ENCODE assay signal across 8 mouse cellular contexts in genomic region chr1:186703256-186703979, GRCm38 (mm10). TPM values are rescaled to one million over a fixed set of nuclear protein-coding genes. Genes with fewer than 3 reads are reported as not detected.
DNase-seq lines count a peak whose midpoint lies in the region; ATAC-seq and TF ChIP-seq lines count a peak whose summit lies in the region.

No protein-coding gene starts in this region.

- peak overlapping the region; percentile 90 for H3K4me2 ChIP-seq in heart, embryonic 15.5 days
- H3K4me2 ChIP-seq in liver, embryonic 16.5 days (ENCODE audit: low read depth, low read length) = peak overlapping the region; percentile 69
- peak overlapping the region; percentile 82 for H3K4me2 ChIP-seq in stomach, embryonic 14.5 days (replicated peaks; ENCODE audit: low read depth, low read length)

- no peaks in the 10 kb centered on the region for H3K36me3 ChIP-seq in heart, embryonic 15.5 days
- H3K36me3 ChIP-seq in liver, embryonic 16.5 days (ENCODE audit: control insufficient read depth, insufficient read depth) = no peaks in the 10 kb centered on the region
- no peaks in the 10 kb centered on the region for H3K36me3 ChIP-seq in stomach, embryonic 14.5 days (ENCODE audit: control insufficient read depth, insufficient read depth, low read length)

- H3K4me1 ChIP-seq in heart, embryonic 15.5 days (replicated peaks) = peaks cover 23% of the 10 kb centered on the region
- H3K4me1 ChIP-seq in liver, embryonic 16.5 days (ENCODE audit: control insufficient read depth, low read depth, low read length) = no peaks in the 10 kb centered on the region; the same call in none of the 2 replicates
- H3K4me1 ChIP-seq in stomach, embryonic 14.5 days (ENCODE audit: control insufficient read depth, insufficient read depth, low read length) = peaks cover 11% of the 10 kb centered on the region; the same call in 1 of the 2 replicates

- H3K4me3 ChIP-seq in heart, embryonic 15.5 days = peak overlapping the region; percentile 77
- peak overlapping the region; percentile 55 for H3K4me3 ChIP-seq in liver, embryonic 16.5 days (ENCODE audit: low read depth, low read length)
- H3K4me3 ChIP-seq in stomach, embryonic 14.5 days (ENCODE audit: low read depth, low read length) = peak overlapping the region; percentile 59

- no peak for TF ChIP-seq CTCF in brain, embryonic 14.5 days (IDR thresholded peaks at IDR 0.05; ENCODE audit: borderline replicate concordance, extremely low read depth, insufficient read depth, insufficient read length)

- TF ChIP-seq POLR2A in brain, embryonic 14.5 days (IDR thresholded peaks at IDR 0.05; ENCODE audit: borderline replicate concordance, extremely low read depth, insufficient read depth, insufficient read length, poor library complexity, severe bottlenecking) = no peak

- no peaks in the 10 kb centered on the region for H3K9me3 ChIP-seq in heart, embryonic 15.5 days (replicated peaks)
- H3K9me3 ChIP-seq in liver, embryonic 16.5 days (replicated peaks; ENCODE audit: control insufficient read depth, low read length) = no peaks in the 10 kb centered on the region
- H3K9me3 ChIP-seq in stomach, embryonic 14.5 days (ENCODE audit: control insufficient read depth, low read depth, low read length) = no peaks in the 10 kb centered on the region

- H3K9ac ChIP-seq in heart, embryonic 15.5 days = peak overlapping the region; percentile 84
- no peak overlapping the region for H3K9ac ChIP-seq in liver, embryonic 16.5 days (ENCODE audit: low read depth, low read length)
- peak overlapping the region; percentile 60; the same call in 1 of the 2 replicates for H3K9ac ChIP-seq in stomach, embryonic 14.5 days (replicated peaks; ENCODE audit: low read depth, low read length)

- DNase-seq in A20 (ENCODE audit: low read depth, low spot score) = peak; percentile 79
- DNase-seq in brain, embryonic 14.5 days (ENCODE audit: low read depth) = peak; percentile 32
- DNase-seq in thymus, postnatal 0 days (ENCODE audit: low spot score) = no peak
- DNase-seq in thymus, postnatal 25 days = no peak
- no peak for DNase-seq in left cerebral cortex, adult 9 months (ENCODE audit: low spot score in 2 of 2)

- peak overlapping the region; percentile 92 for H3K27ac ChIP-seq in heart, embryonic 15.5 days
- H3K27ac ChIP-seq in liver, embryonic 16.5 days (ENCODE audit: low read length) = no peak overlapping the region
- peak overlapping the region; percentile 70; the same call in 1 of the 2 replicates for H3K27ac ChIP-seq in stomach, embryonic 14.5 days (ENCODE audit: low read length)

- under 1% methylated on average over 15 of the region's 15 CpGs for WGBS in heart, embryonic 15.5 days
- WGBS in liver, embryonic 16.5 days (ENCODE audit: insufficient replicate concordance) = under 1% methylated on average over 15 of the region's 15 CpGs
- WGBS in stomach, embryonic 14.5 days = under 1% methylated on average over 15 of the region's 15 CpGs

- no peak for ATAC-seq in heart, embryonic 15.5 days (replicated peaks; ENCODE audit: insufficient number of reproducible peaks, insufficient read depth, low FRiP score, low read depth)
- ATAC-seq in liver, embryonic 16.5 days (ENCODE audit: low read depth) = no peak
- ATAC-seq in stomach, embryonic 14.5 days (ENCODE audit: insufficient number of reproducible peaks, insufficient read depth, low FRiP score, low read depth) = no peak

- H3K27me3 ChIP-seq in heart, embryonic 15.5 days = no peaks in the 10 kb centered on the region; the same call in 1 of the 2 replicates
- peaks cover 30% of the 10 kb centered on the region for H3K27me3 ChIP-seq in liver, embryonic 16.5 days (ENCODE audit: control insufficient read depth, insufficient read depth, low read depth, low read length)
- no peaks in the 10 kb centered on the region for H3K27me3 ChIP-seq in stomach, embryonic 14.5 days (ENCODE audit: control insufficient read depth, insufficient read depth, low read length)

RNA-seq across cellular contexts. Expression of gene Tgfb2, which starts 2.4 kb away (rescaled TPM):
- polyA plus RNA-seq in brain, embryonic 14.5 days (2012; rRNA removed) = 2.2 and 6.0 TPM in 2 replicates
- polyA plus RNA-seq in heart, embryonic 15.5 days (2015; fragmentation: Nextera tagmentation; extraction: Ambion mirVana) = 43.7 and 50.7 TPM in 2 replicates
- polyA plus RNA-seq in liver, embryonic 16.5 days (2015; fragmentation: Nextera tagmentation; extraction: Ambion mirVana) = 0.89 and 1.7 TPM in 2 replicates
- 37.4 and 39.4 TPM in 2 replicates for polyA plus RNA-seq in stomach, embryonic 14.5 days (2014; fragmentation: Nextera tagmentation; extraction: Ambion mirVana)
- 2.4 and 2.5 TPM in 2 replicates for polyA plus RNA-seq in thymus, postnatal 0 days (2015; fragmentation: Nextera tagmentation; extraction: Ambion mirVana)

RNA-seq across cellular contexts. Expression of gene Rrp15, which starts 45.7 kb away (rescaled TPM):
- 14.8 and 18.7 TPM in 2 replicates for polyA plus RNA-seq in brain, embryonic 14.5 days (2012; rRNA removed)
- 27.7 and 32.5 TPM in 2 replicates for polyA plus RNA-seq in heart, embryonic 15.5 days (2015; fragmentation: Nextera tagmentation; extraction: Ambion mirVana)
- polyA plus RNA-seq in liver, embryonic 16.5 days (2015; fragmentation: Nextera tagmentation; extraction: Ambion mirVana) = 21.0 and 21.9 TPM in 2 replicates
- 62.9 and 66.1 TPM in 2 replicates for polyA plus RNA-seq in stomach, embryonic 14.5 days (2014; fragmentation: Nextera tagmentation; extraction: Ambion mirVana)
- 55.3 and 62.8 TPM in 2 replicates for polyA plus RNA-seq in thymus, postnatal 0 days (2015; fragmentation: Nextera tagmentation; extraction: Ambion mirVana)

Comparison
In these comparisons a context has a peak if more than half of its experiments do, and no peak if none do; other contexts are left out.
1. DNase-seq: peak in A20 (single experiment) and brain, embryonic 14.5 days (single experiment); none in thymus, postnatal 0 days (single experiment), thymus, postnatal 25 days (single experiment) and left cerebral cortex, adult 9 months (0 of 2).
2. Peak in every context shown above with its lines, with median percentiles within 50 percentile points of each other: H3K4me2 ChIP-seq and H3K4me3 ChIP-seq.